Mouse (Mus musculus) T-helper 2 cell (primary cell): ENCODE results near the gene Aqp6.

ENCODE experiments used
- in situ Hi-C: fragments of 300-600 bp; cut with MboI, MseI; formaldehyde crosslinking; loops from one replicate; pipeline ENCODE4 v1.15.1; 2025; ENCODE audit warnings: high pct_unique_total_duplicates

Gene Aqp6

DNA sequence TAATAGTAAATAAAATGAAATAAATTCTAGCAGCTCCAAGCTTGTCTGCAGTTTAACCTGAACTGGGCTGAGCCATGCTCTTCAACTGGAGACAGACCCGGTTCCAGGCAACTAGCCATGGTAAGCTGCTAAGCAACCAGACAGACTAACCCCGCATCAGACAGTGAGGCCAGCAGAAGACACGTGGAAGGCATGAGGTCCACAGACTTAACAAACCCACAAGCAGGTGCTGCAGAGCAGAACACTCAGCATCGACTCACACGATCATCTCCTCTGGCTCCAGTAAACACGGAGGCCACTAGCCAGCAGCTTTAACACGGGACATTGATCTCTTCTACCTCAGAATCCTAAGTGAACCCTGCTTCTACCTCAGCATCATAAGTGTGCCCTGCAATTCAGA lies 43.6 kb downstream of the Aqp6 start:
- in situ Hi-C loops, result no loop called here

DNA sequence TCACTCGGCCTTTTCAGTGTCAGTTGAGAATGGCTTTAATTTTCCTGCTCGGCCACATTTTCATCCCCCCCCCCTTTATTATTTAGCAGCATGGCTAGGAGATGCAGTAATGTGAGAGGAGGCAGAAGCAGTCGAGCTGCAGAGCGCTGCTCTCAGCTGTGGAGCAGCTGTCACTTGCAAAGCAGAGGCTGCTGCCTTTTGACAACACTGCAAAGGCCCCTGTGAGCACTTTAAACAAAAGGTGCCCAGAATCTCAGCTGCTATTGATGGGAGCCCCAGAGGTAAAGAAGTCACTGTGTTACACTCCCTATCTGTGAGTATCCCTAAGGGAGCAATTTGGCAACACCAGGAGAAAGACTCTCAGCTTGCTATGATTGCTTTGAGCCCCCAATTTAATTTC lies 47.1 kb downstream of the Aqp6 start:
- in situ Hi-C loops, result no loop called here

DNA sequence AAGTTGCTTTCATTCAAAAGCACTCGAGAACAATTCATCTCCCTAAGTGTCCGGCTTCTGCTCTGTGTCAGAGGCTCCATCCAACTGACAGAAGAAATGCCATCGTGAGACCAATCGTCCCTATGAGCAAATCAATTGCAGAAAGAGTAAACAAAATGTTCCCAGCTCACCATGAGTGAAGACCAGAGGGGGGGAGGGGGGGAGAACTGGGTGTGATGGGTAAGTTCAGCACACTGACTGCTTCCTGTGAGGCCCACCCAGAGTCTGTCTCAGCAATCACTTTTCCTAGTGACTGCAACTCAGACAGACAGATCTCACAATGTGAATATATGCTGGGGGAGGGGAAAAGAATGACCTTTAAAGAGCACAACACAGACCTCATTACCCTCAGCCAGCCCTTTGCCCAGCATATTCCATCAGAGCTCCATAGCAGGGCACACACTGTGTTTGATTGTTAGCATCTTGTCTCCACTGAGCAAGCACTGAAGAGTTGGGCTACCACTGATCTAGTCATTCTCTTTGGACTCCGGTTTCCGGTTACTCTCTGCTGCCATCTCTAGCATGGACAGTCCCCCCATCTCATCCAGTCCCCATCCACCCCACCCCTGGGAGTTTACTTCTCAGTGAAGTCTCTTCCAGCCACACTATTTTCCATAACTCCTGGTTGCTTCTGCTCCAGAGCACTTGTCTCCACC lies 48.0 kb downstream of the Aqp6 start:
- in situ Hi-C loops, result no loop called here

DNA sequence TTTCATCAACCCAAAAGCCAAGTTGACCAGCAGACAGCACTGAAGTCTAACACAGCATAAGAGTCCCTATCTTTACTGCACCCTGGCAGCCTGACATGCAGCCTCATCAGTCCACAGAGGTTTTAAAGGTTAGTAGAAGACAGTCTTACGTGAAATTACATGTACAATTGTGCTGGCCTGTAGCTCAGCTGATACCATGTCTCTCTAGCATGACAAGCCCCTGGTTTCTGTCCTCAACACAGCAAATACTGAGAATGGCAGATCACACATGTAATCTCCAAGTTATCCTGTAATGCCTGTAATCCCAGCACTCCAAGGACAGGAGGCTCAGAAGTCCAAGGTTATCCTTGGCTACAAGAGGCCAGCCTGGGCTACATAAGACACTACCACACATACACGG lies 49.1 kb downstream of the Aqp6 start:
- in situ Hi-C loops, result no loop called here

DNA sequence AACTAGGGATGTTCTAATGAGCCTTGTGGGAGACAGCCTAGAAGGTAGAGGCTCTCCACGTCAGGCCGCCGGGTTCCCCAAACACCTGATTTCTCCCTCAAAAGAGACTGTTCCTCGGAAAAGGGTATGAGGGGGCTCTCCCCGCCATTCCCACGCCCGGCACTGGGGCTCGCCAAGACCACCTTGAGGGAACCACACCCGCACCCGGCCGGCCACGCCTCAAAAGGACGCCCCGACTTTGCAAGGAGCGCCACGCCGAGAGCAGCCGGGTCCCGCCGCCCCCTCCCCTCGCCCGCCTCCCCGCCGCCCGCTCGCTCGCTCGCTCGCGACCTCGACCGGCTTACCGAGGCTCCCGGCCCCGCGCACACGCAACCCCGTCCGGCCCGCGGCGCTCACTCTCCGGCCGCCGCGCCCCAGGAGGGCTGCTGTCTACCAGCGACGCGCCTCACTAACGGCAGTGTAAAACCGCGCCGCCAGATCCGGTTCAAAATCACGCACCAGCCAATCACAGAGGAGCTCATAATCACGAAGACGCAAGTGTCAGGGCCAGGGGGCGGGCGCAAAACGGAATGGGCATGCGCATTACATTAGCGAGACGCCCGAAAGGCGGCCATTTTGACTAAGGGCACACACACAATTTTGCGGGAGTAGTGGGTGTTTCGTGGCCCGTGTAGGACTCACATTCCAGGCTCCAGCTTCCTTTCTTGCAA lies 50.1 kb downstream of the Aqp6 start, which contains the start of gene Racgap1:
TSS of gene Racgap1 (minus strand) at position 494 of the 710 bp plus-strand sequence.
- in situ Hi-C loops, result no loop called here

DNA sequence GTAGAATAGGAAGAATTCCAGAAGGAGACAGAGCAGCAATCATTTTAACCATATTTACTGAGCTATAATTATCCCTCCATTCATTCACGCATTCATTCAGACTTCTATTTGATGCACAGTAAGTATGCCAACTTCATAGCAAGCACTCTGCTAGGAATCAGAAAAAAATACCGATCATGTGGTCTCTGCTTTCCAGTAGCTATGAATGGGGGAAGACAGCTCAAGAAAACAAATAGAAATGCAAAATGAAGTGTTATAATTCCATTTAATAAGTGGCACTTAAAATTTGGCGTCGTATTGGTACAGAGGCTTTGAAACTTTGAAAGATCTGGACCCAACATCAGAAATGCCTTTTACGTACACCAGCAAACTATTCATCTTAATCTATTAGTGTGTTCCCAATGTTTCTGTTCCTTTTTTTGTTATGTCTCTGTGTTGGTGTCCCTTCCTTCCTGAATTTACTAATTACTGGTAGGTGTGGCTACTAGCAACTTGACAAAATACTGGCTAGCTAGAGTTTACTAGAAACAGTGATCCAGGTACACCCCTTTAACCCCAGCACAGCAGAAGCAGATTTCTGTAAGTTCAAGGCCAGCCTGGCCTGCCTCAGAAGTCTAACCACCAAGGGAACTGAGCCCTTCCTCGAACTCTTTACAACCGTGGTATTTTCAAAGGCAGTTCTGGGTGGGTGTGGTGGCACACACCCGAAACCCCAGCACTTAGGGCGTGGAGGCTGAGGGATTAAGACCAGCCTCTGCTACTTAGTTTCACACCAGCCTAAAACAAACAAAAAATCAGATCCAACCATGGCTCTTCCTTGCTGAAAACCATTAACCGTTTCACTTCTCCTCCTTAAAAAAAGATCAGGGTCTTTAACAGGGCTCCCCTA lies 51.0 kb downstream of the Aqp6 start:
- in situ Hi-C loops, result no loop called here

DNA sequence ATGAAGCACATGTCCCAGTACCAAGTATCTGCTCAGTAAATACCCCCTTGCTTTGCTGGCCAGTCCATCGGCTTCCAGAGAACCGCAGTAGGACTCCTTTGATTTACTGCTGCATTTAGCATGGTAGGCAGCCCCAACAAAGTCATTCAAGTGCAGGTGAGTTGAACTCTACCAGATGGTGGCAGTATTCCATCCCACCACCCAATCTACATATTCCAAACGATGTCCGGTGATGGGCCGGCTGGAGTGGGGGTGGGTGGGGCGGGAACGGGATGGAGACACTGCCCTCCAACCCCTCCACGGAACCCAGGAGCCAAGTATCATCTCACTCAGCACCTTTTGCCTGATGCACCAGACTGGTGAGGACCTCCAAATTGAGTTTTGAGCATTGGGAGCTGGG lies 52.1 kb downstream of the Aqp6 start:
- in situ Hi-C loops, result no loop called here

DNA sequence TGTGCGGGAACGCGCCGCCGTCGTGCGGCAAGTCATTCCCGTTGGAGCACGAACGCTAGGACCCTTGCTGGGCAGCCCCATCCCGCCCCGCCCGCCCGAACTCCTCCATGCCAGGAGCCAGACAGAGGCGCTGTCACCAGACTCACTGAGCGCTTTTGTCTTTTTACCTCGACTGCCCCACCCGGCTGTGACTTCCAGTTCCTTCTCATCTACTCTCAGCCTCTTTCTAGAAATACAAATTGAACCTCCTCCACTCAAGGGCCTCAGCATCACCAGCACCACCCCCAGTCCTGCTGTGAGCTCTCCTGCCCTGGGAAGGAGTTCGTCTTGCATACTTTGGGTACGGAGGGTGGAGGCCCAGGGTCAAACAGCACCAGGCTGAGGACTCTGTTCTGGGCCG lies 52.7 kb downstream of the Aqp6 start:
- in situ Hi-C loops, result no loop called here
